Mouse (Mus musculus) cortical plate, adult 2 months (tissue): ENCODE data around the gene Gp2.

ENCODE experiments used
- CTCF ChIP-seq: fragments of 200-500 bp; IDR thresholded peaks from 2 replicates; pipeline ENCODE4 v1.5.1; 2011; ENCODE audit warnings: mild to moderate bottlenecking, control low read depth, low read length; ENCODE audit not compliant: insufficient read depth; ENCODE audit errors: extremely low read depth
- POLR2A ChIP-seq: fragments of 200-500 bp; IDR thresholded peaks from 2 replicates; pipeline ENCODE4 v1.6.1; 2011; ENCODE audit warnings: mild to moderate bottlenecking, low read length, control low read depth; ENCODE audit not compliant: insufficient read depth; ENCODE audit errors: extremely low read depth

DNA sequence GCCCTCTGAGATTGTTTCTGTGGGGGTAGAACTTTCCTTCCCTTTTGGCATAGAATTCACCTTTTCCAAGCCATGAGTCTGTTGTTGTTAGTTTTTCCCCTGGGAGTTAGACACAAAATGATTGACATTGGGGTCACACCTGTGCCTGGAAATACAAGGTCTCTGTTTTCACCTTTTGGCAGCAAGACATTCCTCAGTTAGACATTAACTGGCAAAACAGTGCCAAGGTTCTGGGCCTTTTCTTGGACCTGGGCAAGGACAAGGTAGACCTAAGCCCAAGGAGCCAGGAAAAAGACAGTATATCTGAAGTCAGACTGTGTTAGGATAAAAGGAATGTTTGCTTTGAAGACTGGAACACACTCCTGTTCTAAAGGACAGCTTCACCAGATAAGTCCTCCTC lies 20.2 kb upstream of the Gp2 start, which contains the start of gene Umod:
- TF ChIP-seq CTCF (no peak), POLR2A (no peak)
